Mouse (Mus musculus): ENCODE measurements around the gene Rbbp7.
A peak's percentile ranks its signal among the peaks of the same experiment; 100 is the strongest.

The Rbbp7 gene

DNA sequence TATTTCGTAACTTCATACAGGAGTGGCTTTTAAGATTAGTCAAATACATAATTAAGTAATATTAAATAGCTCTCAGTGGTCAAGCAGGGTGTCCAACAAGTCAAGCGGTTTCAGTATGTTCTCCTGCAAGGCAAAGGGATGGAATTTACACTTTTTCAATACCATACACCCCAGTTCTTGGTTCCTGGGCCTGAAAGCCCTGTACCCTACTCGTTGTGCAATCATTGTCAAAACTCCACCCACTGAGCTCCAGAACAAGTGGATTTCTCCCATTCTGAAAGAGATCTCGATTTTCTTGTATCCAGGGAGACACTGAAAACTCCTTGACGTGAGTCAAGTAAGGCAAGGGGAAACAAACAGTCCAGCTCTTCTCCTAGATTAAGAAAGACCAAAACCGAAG is 67.8 kb downstream of the Rbbp7 start:
- peak; percentile 56 for DNase-seq (ENCODE audit: low spot score)
